ENCODE assay signal across 15 mouse cellular contexts in the genomic region with DNA sequence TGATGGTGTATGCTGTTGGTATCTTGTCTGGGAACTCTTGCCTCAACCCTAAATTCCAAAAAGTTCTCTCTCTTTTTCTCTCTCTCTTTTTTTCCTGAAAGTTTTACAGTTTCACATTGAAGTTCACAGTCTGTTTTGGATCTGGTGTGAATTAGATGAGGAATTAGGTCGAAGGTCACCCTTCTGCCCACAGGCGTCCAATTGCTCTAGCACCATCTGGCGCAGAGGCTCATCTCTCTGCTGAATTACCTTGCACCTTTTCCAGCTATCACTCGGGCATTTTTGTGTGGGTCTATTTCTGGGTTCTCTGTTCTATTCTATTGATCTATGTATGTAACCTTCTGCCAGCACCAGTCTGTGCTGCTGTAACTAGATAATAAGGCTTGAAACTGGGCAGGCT.
"Had no signal": no experiment of that assay in that cellular context is flagged by ENCODE, and none has a peak within 500 bp of the region (broad histone marks: within the 10 kb centered on the region; RNA-seq: fewer than 3 reads in every experiment).

No protein-coding gene starts in this region.

- H3K27ac ChIP-seq: kidney, postnatal 0 days; layer of hippocampus, adult 2 months; liver, embryonic 15.5 days; midbrain, embryonic 10.5 days; neural tube, embryonic 15.5 days; stomach, postnatal 0 days had no signal

- H3K36me3 ChIP-seq: liver, embryonic 15.5 days; midbrain, embryonic 10.5 days; neural tube, embryonic 15.5 days had no signal

- H3K9me3 ChIP-seq: liver, embryonic 15.5 days; midbrain, embryonic 10.5 days; neural tube, embryonic 15.5 days had no signal

- DNase-seq: kidney, adult 8-10 months; kidney, postnatal 4 days; left cerebral cortex, postnatal 4 days; lung, embryonic 14.5 days; lung, postnatal 10 days; lung, postnatal 4 days; midbrain, embryonic 14.5 days; thymus, postnatal 4 days had no signal

- H3K4me2 ChIP-seq: liver, embryonic 15.5 days; lung, embryonic 14.5 days; neural tube, embryonic 15.5 days had no signal

- H3K27me3 ChIP-seq: liver, embryonic 15.5 days; neural tube, embryonic 15.5 days had no signal

- H3K9ac ChIP-seq: liver, embryonic 15.5 days; lung, embryonic 14.5 days; neural tube, embryonic 15.5 days had no signal

- H3K4me1 ChIP-seq: midbrain, embryonic 10.5 days; neural tube, embryonic 15.5 days had no signal

- H3K4me3 ChIP-seq: layer of hippocampus, adult 2 months; liver, embryonic 15.5 days; midbrain, embryonic 10.5 days; myocyte; neural tube, embryonic 15.5 days had no signal
